Mouse (Mus musculus): ENCODE measurements at regions not wholly inside any gene's neighbourhood (a gene's known extent, or its start where the extent isn't known, plus 50 kb on each side); places are given as distances from the start of the nearest gene placed in this dataset.

GRCm38 (mm10) chr10:66865010-66865582 is 230.8 kb upstream of the Jmjd1c start:
- DNase-seq, result no peak

GRCm38 (mm10) chr10:66871133-66871664 is 224.7 kb upstream of the Jmjd1c start:
- no peak for DNase-seq

DNA sequence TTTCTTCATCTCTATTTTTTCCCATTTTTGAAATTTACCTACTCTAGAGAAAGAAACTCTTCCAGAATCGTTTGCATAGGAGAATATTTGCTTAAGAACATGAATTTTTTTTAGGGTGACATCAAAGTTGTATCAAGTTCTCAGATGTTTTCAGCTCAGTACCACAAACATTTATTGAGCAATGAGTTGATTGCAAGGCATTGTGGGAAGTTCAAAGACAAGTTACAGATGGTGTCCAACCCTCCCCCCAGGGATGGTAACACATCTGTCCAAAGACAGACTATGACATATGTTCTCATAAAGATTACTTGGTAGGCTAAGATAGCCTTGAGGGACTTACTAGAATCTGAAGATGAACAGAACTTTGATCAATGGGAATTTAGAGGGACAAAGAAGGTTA is 224.3 kb upstream of the Jmjd1c start:
- no peak for DNase-seq

DNA sequence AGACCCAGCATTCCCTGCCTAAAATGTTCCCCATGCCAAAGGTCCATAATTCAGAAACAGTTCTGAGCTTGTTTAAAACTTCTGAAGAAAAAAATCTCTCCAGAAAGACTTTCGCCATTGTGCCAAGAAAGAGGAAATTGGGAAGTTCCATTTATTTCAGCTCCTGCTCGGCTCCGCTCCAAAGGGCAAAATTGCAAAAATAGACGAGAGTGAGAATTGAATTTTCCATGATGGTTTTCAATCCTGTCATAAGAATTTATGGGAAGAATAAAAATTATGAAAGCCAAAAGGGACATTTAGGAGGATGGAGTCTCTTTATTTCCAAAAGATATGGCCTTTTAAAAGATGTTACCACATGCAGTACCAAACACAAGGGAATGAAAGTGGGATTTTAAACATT is 222.5 kb upstream of the Jmjd1c start:
- no peak for DNase-seq

DNA sequence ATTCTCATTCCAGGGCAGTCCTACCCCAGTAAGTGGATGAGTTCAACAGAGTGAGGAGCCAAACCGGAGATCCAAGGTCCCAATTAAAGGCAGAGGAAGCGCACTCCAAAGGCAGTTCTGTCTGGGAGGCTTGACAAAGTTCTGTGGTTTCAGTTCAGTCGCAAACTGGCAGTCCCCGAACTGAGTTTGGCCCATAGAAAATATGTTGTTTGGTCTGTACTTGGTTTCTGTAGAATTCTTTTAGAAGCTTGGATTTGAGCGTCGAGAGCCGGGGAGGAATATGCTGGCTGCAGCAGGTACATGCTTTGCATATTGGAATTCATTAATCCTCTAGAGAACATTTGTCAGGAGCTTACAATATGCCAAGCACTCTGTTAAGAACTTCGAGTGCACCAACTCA is 216.9 kb upstream of the Jmjd1c start:
- peak; percentile 14 for DNase-seq

GRCm38 (mm10) chr10:66882825-66883224 is 213.1 kb upstream of the Jmjd1c start:
- DNase-seq, result peak; percentile 34

- no peak for DNase-seq
Observed at GRCm38 (mm10) chr10:66885575-66885974, 210.3 kb upstream of the Jmjd1c start.

DNA sequence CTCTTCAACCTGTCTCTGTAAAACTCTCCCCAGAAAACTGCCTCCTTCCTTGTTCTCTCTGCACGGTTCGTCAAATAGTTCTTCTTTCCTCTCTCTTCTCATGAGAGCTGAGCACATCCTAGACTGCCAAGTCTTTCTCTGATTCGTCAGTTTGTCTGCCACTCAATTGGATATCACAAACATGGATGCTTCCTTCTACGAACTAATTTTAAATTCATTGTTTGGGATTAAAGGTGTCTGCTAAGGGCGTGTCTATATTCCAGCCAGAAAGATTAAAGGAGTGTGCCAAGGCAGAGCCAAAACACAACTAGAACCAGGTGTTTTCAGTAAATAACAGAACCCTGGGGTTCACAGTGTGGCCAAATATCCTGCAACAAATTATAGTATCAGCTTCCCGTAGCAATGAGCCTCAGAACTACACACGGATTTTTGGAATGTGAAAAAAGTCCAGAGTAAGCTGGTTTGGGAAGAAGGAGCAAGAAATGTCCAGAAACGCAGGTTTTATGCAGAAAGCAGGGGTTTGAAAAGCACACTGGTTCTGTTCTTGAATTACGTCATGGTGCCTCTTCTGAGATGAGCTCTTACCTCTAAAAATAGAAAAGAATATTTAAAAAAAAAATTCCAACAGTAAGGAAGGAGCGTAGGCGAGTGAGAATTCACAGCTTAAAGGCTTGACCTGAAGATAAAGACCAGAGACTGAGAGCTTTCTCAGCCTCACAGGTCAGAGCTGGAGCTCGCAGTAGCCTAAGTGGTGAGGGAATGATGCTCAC is 206.0 kb upstream of the Jmjd1c start:
- no peak for DNase-seq

- no peak for DNase-seq
Observed at GRCm38 (mm10) chr10:66891811-66892210, 204.1 kb upstream of the Jmjd1c start.

DNA sequence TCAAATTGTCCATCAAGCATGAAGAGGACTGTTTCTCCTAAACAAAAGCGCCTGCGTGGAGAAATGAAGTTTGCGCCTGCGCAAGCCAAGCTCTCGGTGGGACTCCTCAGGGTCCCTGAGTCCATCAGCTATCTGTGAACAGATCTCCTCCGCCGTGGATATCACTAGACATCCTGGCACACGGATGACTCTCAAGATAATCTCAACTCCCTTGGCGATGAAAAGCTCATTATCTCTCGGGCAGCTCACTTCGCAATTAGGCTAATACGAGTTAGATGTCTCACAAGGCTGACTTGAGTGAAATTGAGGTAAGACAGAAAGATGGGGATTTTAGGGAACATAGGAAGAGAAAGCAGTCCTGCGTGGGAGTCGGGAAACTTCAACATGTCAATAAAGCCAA is 202.1 kb upstream of the Jmjd1c start:
- no peak for DNase-seq

- DNase-seq, result no peak
Observed at GRCm38 (mm10) chr10:66896698-66897622, 199.0 kb upstream of the Jmjd1c start.

DNA sequence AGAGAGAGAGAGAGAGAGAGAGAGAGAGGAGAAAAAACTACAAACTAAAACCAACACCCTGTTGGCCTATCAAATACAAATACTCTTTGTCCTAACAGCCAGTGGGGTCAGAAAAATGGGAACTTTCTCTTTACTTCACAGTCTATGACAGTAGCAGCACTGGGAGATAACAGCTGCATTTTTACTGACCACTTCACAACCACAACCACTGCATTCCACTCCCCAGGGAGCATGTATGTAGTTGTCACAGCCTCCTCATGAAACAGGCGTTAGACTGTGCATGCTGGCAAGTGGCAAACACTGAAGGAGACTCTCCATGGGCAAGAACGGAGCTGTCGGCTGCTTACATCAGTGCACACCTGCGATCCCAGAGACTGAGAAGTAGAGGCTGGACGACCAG is 196.2 kb upstream of the Jmjd1c start:
- no peak for DNase-seq

- no peak for DNase-seq
Observed at GRCm38 (mm10) chr10:66900781-66901180, 195.1 kb upstream of the Jmjd1c start.

GRCm38 (mm10) chr10:66901873-66902272 is 194.1 kb upstream of the Jmjd1c start:
- no peak for DNase-seq

GRCm38 (mm10) chr10:66904552-66905367 is 191.2 kb upstream of the Jmjd1c start:
- no peak for DNase-seq

DNA sequence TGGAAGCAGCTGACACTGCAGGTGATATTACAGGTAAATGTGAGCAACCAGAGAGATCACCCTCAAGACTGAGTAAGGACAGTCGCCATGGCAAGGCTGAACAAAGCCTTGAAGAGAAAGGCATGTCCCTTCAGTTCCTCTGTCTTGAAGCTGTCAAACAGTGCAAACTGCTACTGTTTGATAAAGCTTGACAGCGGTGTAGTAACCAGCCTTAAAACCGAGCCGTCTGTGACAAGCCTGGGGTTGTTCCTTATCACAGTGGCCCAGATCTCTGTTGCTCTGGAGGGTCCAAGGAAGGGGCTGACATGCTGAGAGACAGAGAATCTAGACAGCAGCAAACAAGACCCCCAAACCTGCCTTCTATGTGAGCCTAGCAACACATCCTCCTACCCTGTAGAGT is 188.1 kb upstream of the Jmjd1c start:
- DNase-seq, result no peak

- no peak for DNase-seq
Observed at GRCm38 (mm10) chr10:66909204-66909889, 186.6 kb upstream of the Jmjd1c start.

DNA sequence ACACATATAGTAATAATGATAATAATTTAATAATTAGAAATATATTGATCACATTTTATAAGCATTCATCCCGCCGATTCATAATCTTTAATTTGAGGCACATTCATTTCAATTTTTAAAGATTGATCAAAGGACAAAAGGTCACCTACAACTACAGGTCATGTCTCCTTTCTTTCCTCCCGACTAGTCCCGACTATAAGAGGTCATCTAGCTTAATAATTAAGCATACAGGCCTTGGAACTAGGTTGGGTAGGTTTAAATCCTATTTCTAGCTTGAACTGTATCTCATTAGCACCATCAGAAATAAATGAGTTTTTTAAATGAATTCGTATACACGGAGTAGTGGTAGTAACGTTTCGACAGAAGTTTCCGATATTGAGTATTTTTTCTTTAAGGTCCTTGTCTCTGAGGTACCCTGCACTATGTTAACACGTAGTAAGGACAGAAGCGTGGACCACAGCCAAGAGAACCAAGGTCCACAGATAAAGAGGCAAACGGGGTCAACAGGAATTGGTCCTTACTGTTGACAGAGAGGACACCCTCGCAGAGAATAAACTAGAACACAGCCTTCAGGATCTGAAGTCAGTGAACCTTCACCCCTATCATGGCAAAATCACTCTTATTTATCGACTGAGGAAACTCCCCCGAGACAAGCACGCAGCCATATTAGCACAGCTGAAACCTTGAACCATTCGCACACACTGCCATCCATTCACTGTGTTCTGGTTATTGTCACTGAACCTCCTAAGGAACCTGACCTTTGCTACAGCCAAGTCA is 185.8 kb upstream of the Jmjd1c start:
- DNase-seq, result no peak

DNA sequence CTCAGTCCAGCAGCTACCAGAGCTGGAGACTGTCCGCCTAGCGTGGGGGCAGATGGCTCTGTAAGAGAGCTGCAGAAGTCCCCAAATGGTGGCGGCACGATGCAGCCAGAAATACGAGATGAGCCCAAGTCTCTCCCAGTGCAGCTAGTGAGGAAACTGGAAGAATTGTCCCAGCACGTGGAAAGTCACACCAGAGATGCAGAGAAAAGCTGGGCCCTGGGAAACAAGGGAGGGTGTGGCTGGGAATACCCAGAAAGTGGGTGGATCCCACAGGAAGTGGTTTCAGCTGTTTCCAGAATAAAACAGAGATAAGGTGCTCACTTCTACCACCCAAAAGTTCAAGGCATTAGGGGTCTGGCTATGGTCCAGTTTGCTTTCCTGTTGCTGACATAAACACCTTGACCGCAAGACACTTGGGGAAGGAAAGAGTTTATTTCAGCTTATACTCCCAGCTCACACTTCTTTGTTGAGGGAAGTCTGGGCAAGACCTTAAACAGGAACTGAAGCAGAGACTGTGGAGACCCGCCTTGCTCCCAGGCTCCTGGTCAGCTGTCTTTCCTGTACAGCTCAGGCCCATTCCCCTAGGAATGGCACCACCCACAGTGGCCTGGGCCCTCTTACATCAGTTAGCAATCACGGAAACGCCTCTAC is 184.5 kb upstream of the Jmjd1c start:
- no peak for DNase-seq

- DNase-seq, result no peak
Observed at GRCm38 (mm10) chr10:66912440-66912839, 183.5 kb upstream of the Jmjd1c start.

- no peak for DNase-seq
Observed at GRCm38 (mm10) chr10:66913187-66913586, 182.7 kb upstream of the Jmjd1c start.

Data from right cerebral cortex, postnatal 25 days (tissue).